Mouse (Mus musculus) left cerebral cortex, postnatal 36 days (tissue): ENCODE measurements at regions not wholly inside any gene's neighbourhood (a gene's known extent, or its start where the extent isn't known, plus 50 kb on each side); places are given as distances from the start of the nearest gene placed in this dataset.

Experiments
- DNase-seq, 2 experiments: peaks; one replicate each; pipeline ENCODE4 v3.0.0; 2021 to 2022; ENCODE audit warnings: low spot score in 2 of 2, mixed read lengths in 1 of 2
- intact Hi-C: fragments of 180-260 bp; cut with DNase I; formaldehyde crosslinking; loops from one replicate; pipeline ENCODE4 v1.15.1; 2025

DNA sequence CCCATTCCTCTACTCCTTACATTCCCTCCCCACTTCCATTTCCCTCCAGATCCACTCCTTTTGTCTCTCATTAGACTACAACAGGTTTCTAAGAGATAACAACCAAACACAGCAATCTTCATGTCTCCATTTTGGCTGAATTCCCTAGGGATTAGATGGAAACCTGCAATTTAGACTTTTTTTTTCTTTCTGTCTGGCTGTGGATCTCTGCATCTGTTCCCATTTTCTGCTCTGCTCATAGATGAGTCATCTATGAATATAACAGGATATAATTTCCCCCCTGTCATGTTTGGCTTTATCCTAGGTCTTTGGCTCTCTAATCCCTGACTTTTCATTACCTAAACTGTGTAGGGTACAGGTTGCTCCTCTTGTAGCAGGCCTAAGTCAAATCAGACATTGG, 73.1 kb upstream of the Speer4f2 start:
- no peak for DNase-seq
- intact Hi-C loops: no loop called here

DNA sequence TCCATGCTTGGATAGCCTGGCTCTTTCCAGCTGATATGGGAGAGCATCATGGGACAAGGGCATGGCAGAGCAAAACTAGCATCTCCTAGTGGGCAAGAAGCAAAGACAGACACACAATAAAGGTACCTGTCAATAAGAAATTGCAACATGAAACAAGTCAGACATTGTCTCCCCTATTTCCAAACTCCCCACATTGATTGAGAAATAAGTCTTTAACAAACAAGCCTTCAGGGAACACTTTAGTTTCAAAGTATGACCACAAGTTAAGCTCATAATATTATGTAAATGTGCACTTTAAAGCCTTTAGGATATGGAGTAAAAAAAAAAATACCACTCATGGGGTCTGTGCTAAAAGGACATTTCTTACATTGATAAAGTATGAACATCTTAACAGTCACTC, 51.5 kb upstream of the Speer4f2 start:
- DNase-seq: no peak
- intact Hi-C loops: no loop called here
